Mouse (Mus musculus) heart, postnatal 10 days (tissue): ENCODE data around the gene Dennd4c. TPM values are rescaled to one million over a fixed set of nuclear protein-coding genes. Genes with fewer than 3 reads are reported as not detected.

Experiments
- DNase-seq, 2 experiments: peaks; one replicate each; pipeline ENCODE4 v3.0.0; 2021
- intact Hi-C: fragments of 180-260 bp; cut with DNase I; formaldehyde crosslinking; loops from one replicate; pipeline ENCODE4 v1.15.1; 2025
- total RNA-seq, 2 experiments: library from RNA; stranded (reverse); gene quantifications; 2 replicates each; pipeline ENCODE4 v1.2.3; 2021

Dennd4c gene
- total RNA-seq, 2 experiments from 2014 or later: 34.2 to 34.8 TPM

- intact Hi-C loops: loop anchor here (1.0 to 2.0 kb wide), 2 partner anchors 17 to 51 kb away; partner anchors contain the start of gene Rps6
- peak; percentile 92 to 94 for DNase-seq
Observed at GRCm38 (mm10) chr4:86874146-86874847, 125.9 kb downstream of the Dennd4c start, which contains the start of gene Acer2. TSS of gene Acer2 (plus strand) at chr4:86874396.

- intact Hi-C loops: no loop called here
- DNase-seq: peak; percentile 36 to 50
Observed at GRCm38 (mm10) chr4:86879477-86879876, 131.1 kb downstream of the Dennd4c start.

DNA sequence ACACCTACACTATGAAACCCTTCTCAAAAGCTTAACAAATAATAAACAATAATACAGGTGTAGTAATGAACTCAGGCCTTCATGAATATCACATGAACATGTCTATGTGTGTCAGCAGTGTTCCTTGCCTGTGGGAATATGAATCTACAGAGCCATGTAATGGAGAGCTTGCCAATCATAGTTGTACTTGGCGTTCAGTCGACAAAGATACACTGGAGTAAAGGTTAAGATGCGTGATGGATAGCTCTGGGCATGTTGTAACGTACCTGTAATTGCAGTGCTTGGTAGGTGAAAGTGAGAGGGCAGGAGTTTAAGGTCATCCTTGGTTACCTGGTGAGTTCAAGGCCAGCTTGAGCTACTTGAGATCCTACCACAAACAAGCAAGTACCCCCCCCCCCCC, 132.8 kb downstream of the Dennd4c start:
- no peak for DNase-seq
- intact Hi-C loops: no loop called here

- no peak for DNase-seq
- intact Hi-C loops: no loop called here
Observed at GRCm38 (mm10) chr4:86882413-86882812, 134.1 kb downstream of the Dennd4c start.

DNA sequence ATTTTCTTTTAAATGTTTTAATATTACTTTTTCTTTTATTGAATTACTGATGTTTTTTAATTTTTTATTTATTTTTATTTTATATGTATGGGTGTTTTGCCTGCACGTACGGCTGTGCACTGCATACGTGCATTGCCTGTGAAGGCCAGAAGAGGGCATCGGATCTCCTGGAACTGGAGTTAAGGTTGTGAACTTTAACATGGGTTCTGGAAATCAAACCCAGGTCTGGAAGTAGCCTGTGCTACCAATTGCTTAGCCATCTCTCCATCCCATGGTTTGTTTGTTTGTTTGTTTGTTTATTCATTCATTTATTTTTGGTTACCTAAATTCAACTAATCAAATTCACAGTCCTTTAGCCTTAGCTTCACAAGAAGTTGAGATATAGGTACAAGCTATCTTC, 136.6 kb downstream of the Dennd4c start:
- intact Hi-C loops: loop anchor here (2.0 kb wide), 1 partner anchor 40 kb away; no protein-coding TSS in a partner anchor
- DNase-seq: peak; percentile 50 to 63

DNA sequence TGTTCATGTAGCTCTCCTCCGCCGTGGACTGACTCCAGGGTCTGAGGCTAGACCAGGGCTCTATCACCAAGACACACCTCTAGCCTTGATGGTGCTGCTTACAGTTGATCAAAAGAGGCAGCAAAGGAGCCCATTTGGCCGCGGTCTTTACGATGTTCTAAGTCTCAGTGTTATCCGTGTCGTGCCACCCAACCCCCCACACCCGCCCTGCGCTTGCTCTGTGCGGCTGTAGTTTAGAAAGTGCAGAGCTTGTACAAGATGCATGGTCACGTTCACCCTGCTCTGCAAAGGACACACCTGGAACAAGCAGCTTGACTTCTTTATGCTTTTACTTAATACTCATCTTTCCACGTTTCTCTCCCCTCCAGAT, 137.4 kb downstream of the Dennd4c start:
- DNase-seq: no peak

DNA sequence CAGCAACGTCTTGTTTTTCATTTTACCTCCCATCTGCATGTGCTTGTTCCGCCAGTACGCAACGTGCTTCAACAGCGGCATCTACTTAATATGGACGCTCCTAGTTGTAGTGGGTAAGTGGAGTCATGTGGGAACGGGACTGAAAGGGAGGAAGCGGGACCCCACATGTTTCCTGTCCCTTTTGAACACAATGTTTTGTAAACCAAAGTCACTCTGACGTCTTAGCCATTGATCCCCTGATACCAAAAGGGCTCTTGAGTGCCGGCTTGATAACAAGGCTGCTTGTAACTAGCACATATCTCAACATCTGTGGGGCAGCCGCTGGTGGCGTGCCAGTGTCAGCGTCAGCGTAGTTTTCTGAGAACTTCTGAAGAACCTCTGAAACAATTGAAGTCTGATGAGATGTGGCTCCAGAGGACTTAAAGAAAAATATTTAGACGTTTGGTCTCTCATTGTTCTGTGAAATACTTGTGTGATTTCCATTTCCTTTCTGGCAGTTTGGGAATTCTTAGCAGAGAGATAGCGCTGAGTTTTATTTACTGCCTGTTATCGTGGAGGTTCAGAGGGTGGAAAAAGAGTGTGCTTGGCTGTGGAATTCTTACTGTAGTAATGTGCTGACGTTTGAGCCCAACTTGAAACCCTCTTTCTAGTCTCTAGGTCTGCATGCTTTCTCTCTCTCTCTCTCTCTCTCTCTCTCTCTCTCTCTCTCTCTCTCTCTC, 138.0 kb downstream of the Dennd4c start:
- intact Hi-C loops: no loop called here
- DNase-seq: peak; percentile 62 to 66

More for the DNA sequence above, 137.4 kb downstream of the Dennd4c start:
- intact Hi-C loops: loop anchor here (2.0 kb wide), 1 partner anchor 39 kb away; no protein-coding TSS in a partner anchor

DNA sequence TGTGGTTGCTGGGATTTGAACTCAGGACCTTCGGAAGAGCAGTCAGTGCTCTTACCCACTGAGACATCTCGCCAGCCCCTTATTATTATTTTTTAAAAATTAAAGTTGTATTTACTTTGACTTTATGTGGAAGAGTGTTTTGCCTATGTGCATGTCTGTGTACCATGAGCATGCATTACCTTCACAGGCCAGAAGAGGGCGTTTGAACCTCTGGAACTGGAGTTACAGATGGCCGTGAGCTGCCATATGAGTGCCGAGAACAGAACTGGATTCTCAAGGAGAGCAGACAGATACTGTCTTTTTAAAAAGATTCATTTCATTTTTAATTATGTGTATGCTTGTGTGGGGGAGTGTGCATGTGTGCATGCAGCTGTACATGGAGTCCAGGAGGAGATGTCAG, 139.5 kb downstream of the Dennd4c start:
- no peak for DNase-seq
- intact Hi-C loops: no loop called here

DNA sequence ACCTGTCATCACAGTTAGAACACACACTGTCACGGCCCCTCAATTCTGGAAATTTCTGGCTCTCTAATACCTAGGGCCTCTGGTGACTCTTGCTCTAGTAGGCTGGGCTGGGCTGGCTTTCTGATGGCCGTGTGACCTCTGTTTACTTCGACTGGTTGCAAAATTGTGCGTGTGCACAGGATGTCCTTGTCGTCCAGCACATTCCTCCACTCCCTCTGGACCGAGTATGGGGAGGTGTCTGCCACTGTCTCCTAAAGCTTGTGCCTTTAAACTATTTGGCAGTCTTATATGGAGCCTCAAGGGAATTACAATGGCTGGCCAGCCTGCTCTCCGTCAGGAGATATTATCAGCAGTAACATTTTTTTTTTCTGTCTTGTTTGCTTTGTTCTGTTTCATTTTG, 149.1 kb downstream of the Dennd4c start:
- intact Hi-C loops: no loop called here
- no peak for DNase-seq

GRCm38 (mm10) chr4:86898791-86899474, 150.6 kb downstream of the Dennd4c start:
- DNase-seq: peak; percentile 53 to 59
- intact Hi-C loops: no loop called here

Other genes with a start within 250 kb of the Dennd4c start
- gene Saxo1, start 190.2 kb upstream of the Dennd4c start, total RNA-seq: not detected
- 10 to 100 TPM; 69.6 to 75.1 TPM for gene Rraga, start 172.9 kb upstream of the Dennd4c start, total RNA-seq
- gene Haus6, start 136.5 kb upstream of the Dennd4c start, total RNA-seq: 10 to 100 TPM in 1 of 2 experiments, 1 to 10 TPM in 1; 8.1 to 10.6 TPM
- gene Plin2, start 78.5 kb upstream of the Dennd4c start, total RNA-seq: 100 to 1,000 TPM; 132 to 153 TPM
- gene Rps6, start 108.9 kb downstream of the Dennd4c start, total RNA-seq: 100 to 1,000 TPM; 592 to 638 TPM
- gene Acer2, start 125.8 kb downstream of the Dennd4c start, total RNA-seq: 10 to 100 TPM; 14.1 to 23.5 TPM